Mouse (Mus musculus): Measurements from ENCODE around the gene F12. TPM values are rescaled to one million over a fixed set of nuclear protein-coding genes. Genes with fewer than 3 reads are reported as not detected.

F12 gene
- polyA plus RNA-seq (2012; rRNA removed; ENCODE audit: low replicate concordance) = 0.13 and 0.63 TPM in 2 replicates

GRCm38 (mm10) chr13:55426613-55427012, at the start of gene F12:
TSS of gene F12 (minus strand) at chr13:55426793.

DNA sequence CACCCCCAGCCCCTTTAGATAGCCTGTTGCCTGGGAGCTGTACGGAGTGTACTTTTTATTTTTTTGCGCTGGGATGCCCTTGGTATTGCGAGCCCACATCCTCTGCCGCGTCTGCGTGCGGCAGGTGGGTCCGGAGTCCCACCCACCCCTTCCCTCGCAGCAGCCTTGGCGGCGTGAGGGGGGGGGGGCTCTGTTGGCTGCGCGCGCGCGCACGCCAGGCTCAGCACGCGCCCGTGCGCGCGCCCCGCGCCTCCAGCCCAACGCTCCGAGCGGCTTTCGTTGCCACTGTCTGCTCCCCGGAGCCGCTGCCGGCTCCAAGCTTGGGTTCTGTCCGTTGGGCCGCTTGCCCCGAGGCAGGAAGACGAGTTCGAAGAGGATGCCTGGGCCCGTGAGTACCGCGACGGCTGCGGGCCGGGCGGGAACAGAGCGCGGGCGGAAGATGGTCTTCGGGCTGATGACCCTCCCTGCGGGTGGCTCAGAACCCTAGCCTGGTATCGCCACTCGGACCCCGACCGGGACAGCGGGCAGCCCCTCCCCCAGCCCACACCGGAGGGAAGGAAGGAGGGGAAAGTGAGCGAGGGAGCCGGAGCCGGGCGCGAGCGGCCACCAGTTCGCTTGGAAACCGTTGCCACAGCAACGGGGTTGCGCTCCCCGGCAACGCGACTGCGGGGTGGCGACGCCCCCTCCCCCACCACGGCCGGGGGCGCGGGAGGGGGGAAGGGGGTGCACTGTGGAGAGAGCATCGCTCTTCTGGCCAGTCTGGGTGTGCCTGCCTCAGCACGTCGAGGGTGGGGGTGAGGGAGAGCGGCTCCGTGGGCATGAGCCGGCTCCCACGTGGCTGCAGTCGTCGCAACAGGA, 37.7 kb upstream of the F12 start, which contains the start of gene Prr7:
Gene Prr7 (plus strand): TSS at position 241 of the 858 bp plus-strand sequence.

DNA sequence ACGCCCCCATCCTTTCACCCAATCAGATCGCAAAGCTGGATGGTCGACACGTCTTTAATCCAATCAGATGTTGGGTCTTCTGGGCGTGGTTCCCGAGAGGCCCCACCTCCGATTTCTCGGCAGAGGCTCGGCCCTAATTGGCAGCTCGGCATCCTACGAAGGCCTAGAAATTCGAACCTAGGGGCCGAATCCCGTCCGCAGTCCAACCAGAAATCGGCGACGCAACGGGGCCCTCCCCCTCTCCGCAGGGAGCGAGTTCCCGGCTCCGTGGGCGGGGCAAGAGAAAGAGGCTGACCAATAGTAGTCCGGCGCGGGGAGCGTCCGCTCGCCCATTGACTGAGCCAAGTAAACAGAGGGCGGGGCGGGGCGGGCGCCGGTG, 18.3 kb upstream of the F12 start, which contains the start of gene Grk6:
Gene Grk6 (plus strand): TSS at position 136 of the 379 bp plus-strand sequence.

DNA sequence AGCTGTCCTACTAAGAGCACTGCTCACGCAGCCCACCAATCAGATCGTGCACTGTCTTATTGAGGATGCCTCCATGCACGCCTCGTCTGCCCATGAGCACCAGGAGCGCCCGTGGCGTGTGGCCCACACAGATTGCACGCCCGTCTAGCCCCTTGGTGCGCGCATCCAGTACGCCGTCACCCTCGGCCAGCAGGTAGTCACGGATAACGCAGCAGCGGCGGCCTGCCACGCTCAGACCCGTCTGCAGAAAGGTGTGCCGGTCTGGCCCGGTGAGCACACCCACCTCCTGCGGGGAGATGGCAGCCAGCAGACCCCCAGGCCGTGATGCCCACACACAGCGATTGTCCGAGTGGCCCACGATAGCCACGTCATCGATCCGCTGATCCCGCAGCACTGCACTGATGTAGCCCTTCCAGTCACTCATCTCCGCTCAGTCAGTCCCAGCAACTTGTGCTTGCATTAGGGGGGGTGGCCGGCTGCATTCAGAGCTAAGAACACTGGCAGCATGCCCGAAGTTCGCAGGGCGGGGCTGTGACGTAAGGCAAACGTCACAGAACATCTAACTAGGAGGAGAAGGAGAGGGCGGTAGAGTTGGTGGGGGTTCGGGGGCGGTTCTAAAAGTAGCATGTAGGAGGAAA, 11.7 kb downstream of the F12 start, which contains the start of gene Pfn3:
Gene Pfn3 (minus strand): TSS at position 490 of the 638 bp plus-strand sequence.

GRCm38 (mm10) chr13:55398088-55398487, 28.5 kb downstream of the F12 start, which contains the start of gene Slc34a1:
TSS of gene Slc34a1 (plus strand) at chr13:55398187.

GRCm38 (mm10) chr13:55369531-55370114, 57.0 kb downstream of the F12 start, which contains the start of gene Rgs14:
TSS of gene Rgs14 (plus strand) at chr13:55369732.

Other genes starting within 250 kb of the F12 start
- gene Nsd1, start 217.0 kb downstream of the F12 start, polyA plus RNA-seq (2012; rRNA removed; ENCODE audit: low replicate concordance) = 7.6 and 9.0 TPM in 2 replicates
- gene Prelid1, start 106.3 kb downstream of the F12 start, polyA plus RNA-seq (2012; rRNA removed; ENCODE audit: low replicate concordance) = 816 and 1,080 TPM in 2 replicates
- 50.4 and 109 TPM in 2 replicates for gene Rab24, start 104.8 kb downstream of the F12 start, polyA plus RNA-seq (2012; rRNA removed; ENCODE audit: low replicate concordance)
- gene Mxd3, start 97.0 kb downstream of the F12 start, polyA plus RNA-seq (2012; rRNA removed; ENCODE audit: low replicate concordance) = 6.6 and 8.8 TPM in 2 replicates
- gene Lman2, start 64.0 kb downstream of the F12 start, polyA plus RNA-seq (2012; rRNA removed; ENCODE audit: low replicate concordance) = 79.1 and 91.4 TPM in 2 replicates
- 5.0 and 14.5 TPM in 2 replicates for gene Rgs14, start 57.1 kb downstream of the F12 start, polyA plus RNA-seq (2012; rRNA removed; ENCODE audit: low replicate concordance)
- 0.12 and 0.28 TPM in 2 replicates for gene Slc34a1, start 28.6 kb downstream of the F12 start, polyA plus RNA-seq (2012; rRNA removed; ENCODE audit: low replicate concordance)
- not detected in 2 replicates for gene Pfn3, start 11.6 kb downstream of the F12 start, polyA plus RNA-seq (2012; rRNA removed; ENCODE audit: low replicate concordance)
- 25.7 and 27.4 TPM in 2 replicates for gene Grk6, start 18.3 kb upstream of the F12 start, polyA plus RNA-seq (2012; rRNA removed; ENCODE audit: low replicate concordance)
- gene Prr7, start 37.5 kb upstream of the F12 start, polyA plus RNA-seq (2012; rRNA removed; ENCODE audit: low replicate concordance) = 5.1 and 13.9 TPM in 2 replicates
- 10.7 and 14.9 TPM in 2 replicates for gene Dbn1, start 61.3 kb upstream of the F12 start, polyA plus RNA-seq (2012; rRNA removed; ENCODE audit: low replicate concordance)
- 54.3 and 103 TPM in 2 replicates for gene Pdlim7, start 86.9 kb upstream of the F12 start, polyA plus RNA-seq (2012; rRNA removed; ENCODE audit: low replicate concordance)
- 11.7 and 26.9 TPM in 2 replicates for gene Dok3, start 102.5 kb upstream of the F12 start, polyA plus RNA-seq (2012; rRNA removed; ENCODE audit: low replicate concordance)
- 36.9 and 37.2 TPM in 2 replicates for gene Ddx41, start 109.9 kb upstream of the F12 start, polyA plus RNA-seq (2012; rRNA removed; ENCODE audit: low replicate concordance)
- gene Fam193b, start 144.3 kb upstream of the F12 start, polyA plus RNA-seq (2012; rRNA removed; ENCODE audit: low replicate concordance) = 71.0 and 75.1 TPM in 2 replicates
- 19.5 and 29.4 TPM in 2 replicates for gene Tmed9, start 146.9 kb upstream of the F12 start, polyA plus RNA-seq (2012; rRNA removed; ENCODE audit: low replicate concordance)
- 16.1 and 17.0 TPM in 2 replicates for gene B4galt7, start 173.1 kb upstream of the F12 start, polyA plus RNA-seq (2012; rRNA removed; ENCODE audit: low replicate concordance)
- gene Caml, start 196.2 kb upstream of the F12 start, polyA plus RNA-seq (2012; rRNA removed; ENCODE audit: low replicate concordance) = 4.8 and 8.4 TPM in 2 replicates
- gene Ddx46, start 208.2 kb upstream of the F12 start, polyA plus RNA-seq (2012; rRNA removed; ENCODE audit: low replicate concordance) = 3.5 and 5.7 TPM in 2 replicates

All from duodenum, adult 2 months (tissue).